Mouse (Mus musculus): Measurements from ENCODE around the gene Acaca.
A peak's percentile ranks its signal among the peaks of the same experiment; 100 is the strongest.

The Acaca gene

DNA sequence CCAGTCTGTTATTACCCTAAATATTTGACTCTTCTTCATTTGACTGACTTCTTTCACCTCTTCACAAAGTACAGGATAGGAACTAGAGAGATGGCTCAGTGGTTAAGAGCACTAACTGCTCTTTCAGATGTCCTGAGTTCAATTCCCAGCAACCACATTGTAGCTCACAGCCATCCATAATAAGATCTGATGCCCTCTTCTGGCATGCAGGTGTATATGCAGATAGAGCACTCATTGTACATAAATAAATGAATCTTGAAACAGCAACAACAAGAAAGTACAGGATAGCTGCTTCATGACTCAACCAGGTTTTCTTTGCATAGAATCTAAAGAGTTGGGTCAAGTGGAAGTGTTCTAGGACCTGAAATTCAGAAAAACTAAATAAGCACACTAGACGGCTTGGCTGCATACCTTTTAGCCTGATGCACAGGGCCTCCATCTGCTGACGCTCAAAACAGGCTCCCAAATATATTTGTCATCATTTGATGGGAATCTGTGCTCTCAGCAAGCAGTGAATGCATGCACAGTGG, 4.9 kb downstream of the Acaca start:
- Histone ChIP-seq H3K4me1 (replicated peaks; ENCODE audit: low read depth, low read length) (peaks cover 27% of the 10 kb centered on the region), H3K4me3 (replicated peaks; ENCODE audit: low read length) (no peak overlapping the region), H3K36me3 (ENCODE audit: insufficient read depth, low read length) (no peaks in the 10 kb centered on the region), H3K27me3 (ENCODE audit: insufficient read depth, low read length) (no peaks in the 10 kb centered on the region), H3K9me3 (ENCODE audit: low read length) (no peaks in the 10 kb centered on the region)
- TF ChIP-seq NANOG (IDR thresholded peaks at IDR 0.05; ENCODE audit: borderline replicate concordance, low read length) (no peak), CTCF (conservative IDR thresholded peaks at IDR 0.05; ENCODE audit: low read length) (peak; percentile 42)

DNA sequence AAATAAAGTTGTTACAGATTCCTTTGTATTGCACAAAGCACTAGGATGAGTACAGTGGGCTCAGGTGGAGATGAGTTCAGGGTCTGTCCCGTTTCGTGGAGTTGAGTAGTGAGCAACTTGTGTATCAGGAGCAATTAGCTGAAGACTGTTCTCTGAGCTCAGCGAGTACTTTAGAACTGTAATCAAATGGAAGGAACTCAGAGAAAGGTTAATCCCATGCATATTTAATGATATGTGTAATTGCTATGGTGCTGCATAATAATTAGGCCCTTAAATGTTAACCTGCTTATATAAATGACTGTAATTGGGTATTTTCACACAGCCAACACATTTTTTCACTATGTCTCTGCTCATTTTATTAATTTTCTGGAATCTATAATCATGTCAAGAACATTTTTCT, 7.0 kb downstream of the Acaca start:
- no peak for TF ChIP-seq NANOG (IDR thresholded peaks at IDR 0.05; ENCODE audit: borderline replicate concordance, low read length)
- no peak for TF ChIP-seq POU5F1 (IDR thresholded peaks at IDR 0.05; ENCODE audit: borderline replicate concordance, low read length)
- TF ChIP-seq CTCF (conservative IDR thresholded peaks at IDR 0.05; ENCODE audit: low read length), result no peak
- Histone ChIP-seq H3K36me3 (ENCODE audit: insufficient read depth, low read length) (no peaks in the 10 kb centered on the region), H3K4me3 (replicated peaks; ENCODE audit: low read length) (no peak overlapping the region), H3K4me1 (replicated peaks; ENCODE audit: low read depth, low read length) (peaks cover 21% of the 10 kb centered on the region), H3K27me3 (ENCODE audit: insufficient read depth, low read length) (no peaks in the 10 kb centered on the region), H3K9me3 (ENCODE audit: low read length) (no peaks in the 10 kb centered on the region)

DNA sequence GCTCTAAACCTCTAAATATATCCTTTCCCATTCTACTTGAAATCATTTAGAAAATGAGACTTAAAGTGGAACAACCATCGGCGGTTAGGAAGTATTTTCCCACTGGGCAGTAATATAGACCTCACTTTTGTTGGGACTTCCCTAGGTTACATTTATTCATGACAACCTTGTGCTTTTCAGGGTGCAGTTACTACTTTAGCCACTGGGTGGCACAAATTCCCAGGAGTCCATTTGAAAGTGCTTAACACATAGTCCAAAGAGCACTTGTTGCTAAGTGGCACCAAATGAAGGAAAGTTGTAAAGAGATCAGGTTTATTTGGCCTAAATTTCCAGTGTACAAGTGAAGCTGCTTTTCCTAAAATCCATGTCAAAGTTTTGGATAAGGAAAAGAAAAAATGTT, 12.3 kb downstream of the Acaca start:
- peaks cover 10% of the 10 kb centered on the region for H3K4me1 ChIP-seq (replicated peaks; ENCODE audit: low read depth, low read length)
- H3K27me3 ChIP-seq (ENCODE audit: insufficient read depth, low read length), result no peaks in the 10 kb centered on the region
- H3K36me3 ChIP-seq (ENCODE audit: insufficient read depth, low read length), result no peaks in the 10 kb centered on the region
- TF ChIP-seq CTCF (conservative IDR thresholded peaks at IDR 0.05; ENCODE audit: low read length) (peak; percentile 79), NANOG (IDR thresholded peaks at IDR 0.05; ENCODE audit: borderline replicate concordance, low read length) (no peak), POU5F1 (IDR thresholded peaks at IDR 0.05; ENCODE audit: borderline replicate concordance, low read length) (no peak)
- H3K9me3 ChIP-seq (ENCODE audit: low read length), result no peaks in the 10 kb centered on the region
- no peak overlapping the region for H3K4me3 ChIP-seq (replicated peaks; ENCODE audit: low read length)

GRCm38 (mm10) chr11:84145201-84145798, 15.8 kb downstream of the Acaca start:
- Histone ChIP-seq H3K4me3 (replicated peaks; ENCODE audit: low read length) (no peak overlapping the region), H3K36me3 (ENCODE audit: insufficient read depth, low read length) (no peaks in the 10 kb centered on the region), H3K4me1 (replicated peaks; ENCODE audit: low read depth, low read length) (no peaks in the 10 kb centered on the region), H3K9me3 (ENCODE audit: low read length) (no peaks in the 10 kb centered on the region), H3K27me3 (ENCODE audit: insufficient read depth, low read length) (no peaks in the 10 kb centered on the region)
- TF ChIP-seq CTCF (conservative IDR thresholded peaks at IDR 0.05; ENCODE audit: low read length) (no peak), POU5F1 (IDR thresholded peaks at IDR 0.05; ENCODE audit: borderline replicate concordance, low read length) (no peak), NANOG (IDR thresholded peaks at IDR 0.05; ENCODE audit: borderline replicate concordance, low read length) (no peak)

DNA sequence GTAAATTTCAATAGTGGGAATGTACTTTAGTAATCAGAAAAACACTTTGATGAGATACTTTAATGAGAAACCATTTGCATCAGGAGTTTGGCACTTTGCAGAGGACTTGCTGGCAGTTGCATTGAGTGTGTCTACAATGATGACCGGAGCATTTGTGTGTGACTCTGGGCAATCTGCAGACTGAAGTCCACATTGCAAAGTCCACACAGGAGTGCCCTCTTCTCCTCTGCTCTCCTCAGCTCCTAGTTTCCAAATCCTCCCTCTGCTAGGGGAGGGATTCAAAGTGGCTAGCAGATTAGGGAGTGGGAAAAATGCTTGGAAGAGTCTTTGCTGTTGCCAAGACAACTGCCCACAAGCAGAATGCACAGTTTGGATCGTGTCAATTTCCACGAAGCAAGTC, 16.6 kb downstream of the Acaca start:
- no peaks in the 10 kb centered on the region for H3K27me3 ChIP-seq (ENCODE audit: insufficient read depth, low read length)
- H3K4me3 ChIP-seq (replicated peaks; ENCODE audit: low read length), result no peak overlapping the region
- no peaks in the 10 kb centered on the region for H3K4me1 ChIP-seq (replicated peaks; ENCODE audit: low read depth, low read length)
- TF ChIP-seq POU5F1 (IDR thresholded peaks at IDR 0.05; ENCODE audit: borderline replicate concordance, low read length) (no peak), CTCF (conservative IDR thresholded peaks at IDR 0.05; ENCODE audit: low read length) (no peak), NANOG (IDR thresholded peaks at IDR 0.05; ENCODE audit: borderline replicate concordance, low read length) (no peak)
- no peaks in the 10 kb centered on the region for H3K36me3 ChIP-seq (ENCODE audit: insufficient read depth, low read length)
- H3K9me3 ChIP-seq (ENCODE audit: low read length), result no peaks in the 10 kb centered on the region

DNA sequence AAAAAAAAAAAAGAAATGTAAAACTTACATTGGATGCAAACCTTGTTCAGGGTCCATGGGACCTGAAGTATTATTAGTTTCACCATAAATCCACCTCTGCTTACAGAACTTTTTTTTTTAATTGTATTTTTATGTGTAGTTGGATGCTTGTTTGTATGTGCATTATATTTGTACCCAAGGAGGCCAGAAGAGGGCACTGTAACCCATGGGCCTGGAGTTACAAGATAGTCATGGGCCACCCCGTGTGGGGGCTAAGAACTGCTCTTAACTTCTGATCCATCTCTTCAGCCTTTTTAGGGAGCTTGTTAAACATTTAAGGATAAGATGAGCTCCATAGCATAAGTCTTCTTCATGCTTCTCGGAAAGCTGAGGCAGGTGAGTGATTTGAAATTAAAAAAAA, 21.4 kb downstream of the Acaca start:
- Histone ChIP-seq H3K36me3 (ENCODE audit: insufficient read depth, low read length) (no peaks in the 10 kb centered on the region), H3K27me3 (ENCODE audit: insufficient read depth, low read length) (peaks cover 6% of the 10 kb centered on the region; the same call in 1 of the 2 replicates), H3K4me1 (replicated peaks; ENCODE audit: low read depth, low read length) (no peaks in the 10 kb centered on the region), H3K4me3 (replicated peaks; ENCODE audit: low read length) (no peak overlapping the region), H3K9me3 (ENCODE audit: low read length) (no peaks in the 10 kb centered on the region)
- TF ChIP-seq CTCF (conservative IDR thresholded peaks at IDR 0.05; ENCODE audit: low read length) (peak; percentile 49), NANOG (IDR thresholded peaks at IDR 0.05; ENCODE audit: borderline replicate concordance, low read length) (no peak)

DNA sequence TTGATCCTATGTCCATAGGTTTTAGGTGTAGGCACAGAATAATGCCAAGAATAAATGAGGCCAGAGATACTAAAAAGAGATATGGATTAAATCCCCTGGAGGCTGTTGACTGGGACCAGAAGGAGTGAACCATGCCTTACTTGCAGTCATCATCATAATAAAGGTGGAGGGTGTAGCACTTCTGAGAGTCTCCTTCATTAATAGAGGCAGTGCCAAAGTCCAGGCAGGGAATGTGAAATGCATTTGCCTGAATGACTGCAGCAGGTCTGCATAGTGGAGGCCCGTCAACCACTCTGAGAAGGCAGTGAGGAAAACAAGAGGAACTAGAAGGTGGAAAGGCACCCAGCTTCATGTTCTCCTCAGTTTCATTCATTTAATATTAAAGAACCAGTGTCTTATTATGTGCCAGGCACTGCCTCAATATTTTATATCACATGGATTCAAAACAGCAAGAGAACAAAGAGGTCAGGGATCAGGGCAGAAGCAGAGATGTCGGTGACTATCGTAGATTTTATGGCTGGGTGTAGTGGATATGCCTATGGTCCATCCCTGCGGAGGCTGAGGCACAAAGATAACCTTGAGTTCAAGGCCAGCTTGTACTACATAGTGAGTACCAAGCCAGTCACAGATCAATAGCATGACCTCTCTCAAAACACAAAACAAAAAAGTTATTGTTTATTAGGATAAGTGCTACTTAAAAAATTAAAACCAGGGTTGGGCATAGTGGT, 27.2 kb downstream of the Acaca start:
- Histone ChIP-seq H3K9me3 (ENCODE audit: low read length) (no peaks in the 10 kb centered on the region), H3K4me1 (replicated peaks; ENCODE audit: low read depth, low read length) (no peaks in the 10 kb centered on the region), H3K4me3 (replicated peaks; ENCODE audit: low read length) (no peak overlapping the region), H3K27me3 (ENCODE audit: insufficient read depth, low read length) (peaks cover 6% of the 10 kb centered on the region; the same call in 1 of the 2 replicates), H3K36me3 (ENCODE audit: insufficient read depth, low read length) (no peaks in the 10 kb centered on the region)
- TF ChIP-seq CTCF (conservative IDR thresholded peaks at IDR 0.05; ENCODE audit: low read length) (no peak), NANOG (IDR thresholded peaks at IDR 0.05; ENCODE audit: borderline replicate concordance, low read length) (no peak), POU5F1 (IDR thresholded peaks at IDR 0.05; ENCODE audit: borderline replicate concordance, low read length) (no peak)

- H3K27me3 ChIP-seq (ENCODE audit: insufficient read depth, low read length), result no peaks in the 10 kb centered on the region
- H3K9me3 ChIP-seq (ENCODE audit: low read length), result no peaks in the 10 kb centered on the region
- no peaks in the 10 kb centered on the region for H3K4me1 ChIP-seq (replicated peaks; ENCODE audit: low read depth, low read length)
- no peaks in the 10 kb centered on the region for H3K36me3 ChIP-seq (ENCODE audit: insufficient read depth, low read length)
- H3K4me3 ChIP-seq (replicated peaks; ENCODE audit: low read length), result no peak overlapping the region
- TF ChIP-seq POU5F1 (IDR thresholded peaks at IDR 0.05; ENCODE audit: borderline replicate concordance, low read length), result no peak
- no peak for TF ChIP-seq CTCF (conservative IDR thresholded peaks at IDR 0.05; ENCODE audit: low read length)
- no peak for TF ChIP-seq NANOG (IDR thresholded peaks at IDR 0.05; ENCODE audit: borderline replicate concordance, low read length)
Measured at GRCm38 (mm10) chr11:84164123-84164522, 34.7 kb downstream of the Acaca start.

Measured in E14TG2a.4 (cell line).